Mouse (Mus musculus) MEL (cell line): ENCODE results near the gene Atp5l. TPM values are rescaled to one million over a fixed set of nuclear protein-coding genes. Genes with fewer than 3 reads are reported as not detected.

Source experiments
- DNase-seq: peaks from one replicate; pipeline ENCODE4 v3.0.0; 2011; ENCODE audit warnings: low read depth, low spot score
- H3K27ac ChIP-seq: 2 replicates; pipeline ENCODE4 v1.5.1; 2012; ENCODE audit warnings: low read depth, mild to moderate bottlenecking, control low read depth, low read length, moderate library complexity; ENCODE audit not compliant: control insufficient read depth
- H3K27me3 ChIP-seq, 2 experiments: fragments of 150-350 bp in 1 of 2; sonication (generic) in 1 of 2; 2 replicates each; pipeline ENCODE4 v1.6.1; 2012; ENCODE audit warnings: low read length in 2 of 2, mild to moderate bottlenecking in 2 of 2, improper control_type of control experiment in 1 of 2, moderate library complexity in 1 of 2; ENCODE audit not compliant: insufficient read depth in 2 of 2, control insufficient read depth in 1 of 2
- H3K36me3 ChIP-seq, 2 experiments: 2 replicates each; pipeline ENCODE4 v1.6.1; 2012 to 2014; ENCODE audit warnings: low read length in 2 of 2, improper control_type of control experiment in 1 of 2, inconsistent platforms in 1 of 2, mild to moderate bottlenecking in 1 of 2; ENCODE audit not compliant: insufficient read depth in 2 of 2, control insufficient read depth in 1 of 2
- H3K4me1 ChIP-seq, 2 experiments: fragments of 150-350 bp in 1 of 2; sonication (generic) in 1 of 2; 2 replicates each; pipeline ENCODE4 v1.6.1; 2012; ENCODE audit warnings: low read length in 2 of 2, improper control_type of control experiment in 1 of 2, mild to moderate bottlenecking in 1 of 2; ENCODE audit not compliant: insufficient read depth in 2 of 2, control insufficient read depth in 1 of 2
- H3K4me3 ChIP-seq, 2 experiments: fragments of 150-350 bp in 1 of 2; sonication (generic) in 1 of 2; 2 replicates each; pipeline ENCODE4 v1.5.1; 2012; ENCODE audit warnings: low read depth in 2 of 2, low read length in 2 of 2, mild to moderate bottlenecking in 2 of 2, moderate library complexity in 2 of 2, control low read depth in 1 of 2, improper control_type of control experiment in 1 of 2; ENCODE audit not compliant: control insufficient read depth in 1 of 2, insufficient read depth in 1 of 2
- H3K79me2 ChIP-seq: 2 replicates; pipeline ENCODE4 v1.6.1; 2012; ENCODE audit warnings: mild to moderate bottlenecking, low read length, moderate library complexity; ENCODE audit not compliant: control insufficient read depth, poor library complexity, insufficient read depth
- H3K9ac ChIP-seq: 2 replicates; pipeline ENCODE4 v1.6.1; 2012; ENCODE audit warnings: low read depth, mild to moderate bottlenecking, control low read depth, low read length, moderate library complexity; ENCODE audit not compliant: control insufficient read depth, poor library complexity, severe bottlenecking
- H3K9me3 ChIP-seq: fragments of 150-350 bp; sonication (generic); replicated peaks from 2 replicates; pipeline ENCODE4 v1.6.1; 2012; ENCODE audit warnings: mild to moderate bottlenecking, low read length, improper control_type of control experiment, moderate library complexity; ENCODE audit not compliant: insufficient read depth
- CHD1 ChIP-seq: IDR thresholded peaks from 2 replicates; pipeline ENCODE4 v1.6.1; 2012; ENCODE audit warnings: low read depth, mild to moderate bottlenecking, inconsistent platforms, low read length, improper control_type of control experiment
- CTCF ChIP-seq, 3 experiments: IDR thresholded peaks in 2 of 3; conservative IDR thresholded peaks in 1 of 3; 2 replicates each; pipeline ENCODE4 v1.5.1; 2011 to 2012; ENCODE audit warnings: low read length in 3 of 3, low read depth in 2 of 3, mild to moderate bottlenecking in 2 of 3, improper control_type of control experiment in 1 of 3, inconsistent platforms in 1 of 3, mixed read lengths in 1 of 3, moderate library complexity in 1 of 3; ENCODE audit not compliant: control insufficient read depth in 1 of 3, insufficient read depth in 1 of 3, poor library complexity in 1 of 3, severe bottlenecking in 1 of 3
- EP300 ChIP-seq, 2 experiments: IDR thresholded peaks; 2 replicates each; pipeline ENCODE4 v1.6.1; 2011; ENCODE audit warnings: improper control_type of control experiment in 2 of 2, low read length in 2 of 2, low read depth in 1 of 2, mild to moderate bottlenecking in 1 of 2
- ETS1 ChIP-seq: IDR thresholded peaks from 2 replicates; pipeline ENCODE4 v1.6.1; 2012; ENCODE audit warnings: low read depth, mild to moderate bottlenecking, inconsistent platforms, low read length, improper control_type of control experiment, moderate library complexity
- GATA1 ChIP-seq: IDR thresholded peaks from 2 replicates; pipeline ENCODE4 v1.6.1; 2011; ENCODE audit warnings: low read depth, low read length, improper control_type of control experiment
- HCFC1 ChIP-seq: IDR thresholded peaks from 2 replicates; pipeline ENCODE4 v1.6.1; 2012; ENCODE audit warnings: low read depth, mild to moderate bottlenecking, inconsistent platforms, low read length, improper control_type of control experiment, moderate library complexity
- JUND ChIP-seq: IDR thresholded peaks from 2 replicates; pipeline ENCODE4 v1.6.1; 2011; ENCODE audit warnings: low read depth, mild to moderate bottlenecking, improper control_type of control experiment, low read length
- KAT2A ChIP-seq: conservative IDR thresholded peaks from 2 replicates; pipeline ENCODE4 v1.6.1; 2012; ENCODE audit warnings: low read depth, low read length, improper control_type of control experiment, inconsistent platforms
- MAFK ChIP-seq: IDR thresholded peaks from 2 replicates; pipeline ENCODE4 v1.6.1; 2011; ENCODE audit warnings: low read depth, mild to moderate bottlenecking, low read length, improper control_type of control experiment, borderline replicate concordance
- MAX ChIP-seq: IDR thresholded peaks from 2 replicates; pipeline ENCODE4 v1.6.1; 2011; ENCODE audit warnings: low read length, improper control_type of control experiment
- MEF2A ChIP-seq: IDR thresholded peaks from 2 replicates; pipeline ENCODE4 v1.6.1; 2014; ENCODE audit warnings: low read depth, mild to moderate bottlenecking, inconsistent platforms, low read length, improper control_type of control experiment; ENCODE audit not compliant: poor library complexity, insufficient replicate concordance, severe bottlenecking; ENCODE audit errors: extremely low read depth
- NELFE ChIP-seq: IDR thresholded peaks from 2 replicates; pipeline ENCODE4 v1.6.1; 2011; ENCODE audit warnings: low read depth, low read length, improper control_type of control experiment
- NRF1 ChIP-seq: IDR thresholded peaks from 2 replicates; pipeline ENCODE4 v1.6.1; 2014; ENCODE audit warnings: low read depth, mild to moderate bottlenecking, inconsistent platforms, low read length, improper control_type of control experiment, moderate library complexity; ENCODE audit not compliant: poor library complexity, insufficient read depth, severe bottlenecking
- POLR2AphosphoS2 ChIP-seq: IDR thresholded peaks from 2 replicates; pipeline ENCODE4 v1.6.1; 2011; ENCODE audit warnings: low read length, improper control_type of control experiment
- SIN3A ChIP-seq: IDR thresholded peaks from 2 replicates; pipeline ENCODE4 v1.6.1; 2012; ENCODE audit warnings: low read length, improper control_type of control experiment, inconsistent platforms
- TAL1 ChIP-seq: IDR thresholded peaks from 2 replicates; pipeline ENCODE4 v1.6.1; 2012; ENCODE audit warnings: mild to moderate bottlenecking, inconsistent platforms, low read length, moderate library complexity, mixed read lengths
- TCF12 ChIP-seq: IDR thresholded peaks from 2 replicates; pipeline ENCODE4 v1.6.1; 2014; ENCODE audit warnings: low read depth, mild to moderate bottlenecking, inconsistent platforms, low read length, improper control_type of control experiment, moderate library complexity
- USF1 ChIP-seq: IDR thresholded peaks from 2 replicates; pipeline ENCODE4 v1.6.1; 2014; ENCODE audit warnings: low read depth, mild to moderate bottlenecking, inconsistent platforms, low read length, improper control_type of control experiment, moderate library complexity
- USF2 ChIP-seq, 2 experiments: IDR thresholded peaks; 2 replicates each; pipeline ENCODE4 v1.6.1; 2011 to 2012; ENCODE audit warnings: improper control_type of control experiment in 2 of 2, low read length in 2 of 2, borderline replicate concordance in 1 of 2, inconsistent platforms in 1 of 2, low read depth in 1 of 2, mild to moderate bottlenecking in 1 of 2; ENCODE audit not compliant: insufficient read depth in 1 of 2
- ZKSCAN1 ChIP-seq: IDR thresholded peaks from 2 replicates; pipeline ENCODE4 v1.6.1; 2012; ENCODE audit warnings: low read depth, mild to moderate bottlenecking, inconsistent platforms, low read length, improper control_type of control experiment, moderate library complexity
- polyA plus RNA-seq, 2 experiments: library from polyadenylated mRNA; stranded (reverse) in 1 of 2; unstranded in 1 of 2; fragments of >175 nt in 1 of 2; fragments of >200 nt in 1 of 2; gene quantifications; 2 replicates each; pipeline versions ENCODE4 v1.2.1 to v1.2.4; 2012; ENCODE audit warnings: low replicate concordance in 2 of 2, low read depth in 1 of 2; ENCODE audit not compliant: insufficient read length in 2 of 2, insufficient read depth in 1 of 2, missing spikeins in 1 of 2
- total RNA-seq: library from RNA; depleted of rRNA; stranded (reverse); fragments of 300-350 nt; gene quantifications from 2 replicates; pipeline ENCODE4 v1.2.3, GENCODE M21; 2012

Atp5l gene
- total and polyA plus RNA-seq, 3 experiments: 320 to 719 TPM; not detected in 1

DNA sequence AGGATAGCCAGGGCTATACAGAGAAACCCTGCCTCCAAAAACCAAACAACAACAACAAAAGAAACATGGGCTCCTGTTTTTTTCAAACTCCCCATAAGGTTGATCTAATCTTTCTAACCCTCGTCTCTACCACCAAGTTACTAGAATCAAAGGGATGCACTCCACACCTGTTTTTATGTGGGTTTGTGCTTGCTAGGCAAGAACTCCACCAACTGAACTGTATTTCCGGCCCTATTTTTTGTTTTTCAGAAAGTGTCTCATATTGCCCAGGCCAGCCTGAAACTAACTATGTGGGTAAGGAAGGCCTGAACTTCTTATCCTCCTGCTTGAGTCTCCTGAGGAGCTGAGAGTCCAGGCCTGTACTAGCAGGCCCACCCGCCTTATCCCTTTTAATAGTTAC is 33.9 kb upstream of the Atp5l start:
- no peak for DNase-seq

GRCm38 (mm10) chr9:44947836-44948235 is 27.3 kb upstream of the Atp5l start:
- Histone ChIP-seq H3K36me3 (peaks cover 0 to 12% of the 10 kb centered on the region in 2 experiments; a peak in 2 of 4 replicates), H3K4me3 (no peak overlapping the region), H3K9me3 (no peaks in the 10 kb centered on the region), H3K79me2 (no peaks in the 10 kb centered on the region), H3K9ac (no peak overlapping the region), H3K4me1 (no peaks in the 10 kb centered on the region), H3K27me3 (no peaks in the 10 kb centered on the region), H3K27ac (no peak overlapping the region)
- DNase-seq: no peak
- TF ChIP-seq MAX (no peak), TCF12 (no peak), SIN3A (no peak), JUND (no peak)

More for the DNA sequence above, 33.9 kb upstream of the Atp5l start:
- H3K27me3 ChIP-seq: no peaks in the 10 kb centered on the region
- no peak overlapping the region for H3K27ac ChIP-seq
- H3K4me1 ChIP-seq: no peaks in the 10 kb centered on the region
- no peak for TF ChIP-seq TAL1
- peak; percentile 41; the same call in 1 of the 2 replicates for TF ChIP-seq POLR2AphosphoS2
- H3K36me3 ChIP-seq: peaks cover 0 to 17% of the 10 kb centered on the region in 2 experiments; a peak in 2 of 4 replicates
- no peak overlapping the region for H3K9ac ChIP-seq
- H3K79me2 ChIP-seq: no peaks in the 10 kb centered on the region
- no peaks in the 10 kb centered on the region for H3K9me3 ChIP-seq
- no peak overlapping the region for H3K4me3 ChIP-seq

GRCm38 (mm10) chr9:44946185-44946695 is 25.7 kb upstream of the Atp5l start:
- peaks cover 0 to 12% of the 10 kb centered on the region in 2 experiments; a peak in 2 of 4 replicates for H3K36me3 ChIP-seq
- no peaks in the 10 kb centered on the region for H3K4me1 ChIP-seq
- H3K27ac ChIP-seq: no peak overlapping the region
- H3K9ac ChIP-seq: no peak overlapping the region
- H3K27me3 ChIP-seq: no peaks in the 10 kb centered on the region
- TF ChIP-seq EP300 (IDR thresholded peaks at IDR 0.05; ENCODE audit: low read depth in 1 of 2, low read length in 2 of 2): no peak
- no peak for TF ChIP-seq MAX
- no peak for TF ChIP-seq CTCF (IDR thresholded peaks at IDR 0.05 in 2 of 3, conservative IDR thresholded peaks at IDR 0.05 in 1 of 3; ENCODE audit: control insufficient read depth in 1 of 3, insufficient read depth in 1 of 3, low read depth in 2 of 3, low read length in 3 of 3, poor library complexity in 1 of 3, severe bottlenecking in 1 of 3)
- no peak for TF ChIP-seq GATA1
- no peak for TF ChIP-seq ZKSCAN1
- no peak for TF ChIP-seq KAT2A
- no peak for TF ChIP-seq HCFC1
- no peak for TF ChIP-seq NELFE
- TF ChIP-seq CHD1: no peak
- no peak for TF ChIP-seq MAFK
- no peak for TF ChIP-seq USF2 (IDR thresholded peaks at IDR 0.05; ENCODE audit: borderline replicate concordance in 1 of 2, insufficient read depth in 1 of 2, low read depth in 1 of 2, low read length in 2 of 2)
- no peak for TF ChIP-seq POLR2AphosphoS2
- no peak for TF ChIP-seq USF1
- TF ChIP-seq MEF2A: no peak
- no peak for TF ChIP-seq NRF1
- no peak for TF ChIP-seq ETS1
- TF ChIP-seq, all 39 proteins: peak for 0
- H3K4me3 ChIP-seq: no peak overlapping the region
- no peaks in the 10 kb centered on the region for H3K9me3 ChIP-seq
- DNase-seq: no peak
- H3K79me2 ChIP-seq: no peaks in the 10 kb centered on the region
